Mouse (Mus musculus) neural tube, embryonic 15.5 days (tissue): ENCODE measurements around the gene Mesp2. TPM values are rescaled to one million over a fixed set of nuclear protein-coding genes. Genes with fewer than 3 reads are reported as not detected.

Source experiments
- ATAC-seq: fragments of 200-750 bp; cut with Nextera tagmentation; 2 replicates; pipeline ENCODE4 v1.8.0; 2017; ENCODE audit warnings: mild to moderate bottlenecking, moderate TSS enrichment, moderate library complexity; ENCODE audit not compliant: low FRiP score
- H3K27ac ChIP-seq: fragments of 300-500 bp; sonication (generic); replicated peaks from 2 replicates; pipeline ENCODE4 v1.5.1; 2015; ENCODE audit warnings: mild to moderate bottlenecking, inconsistent platforms
- H3K27me3 ChIP-seq: fragments of 300-500 bp; sonication (generic); replicated peaks from 2 replicates; pipeline ENCODE4 v1.6.1; 2015; ENCODE audit warnings: inconsistent platforms
- H3K36me3 ChIP-seq: fragments of 300-500 bp; sonication (generic); 2 replicates; pipeline ENCODE4 v1.6.1; 2015; ENCODE audit warnings: inconsistent platforms
- H3K4me1 ChIP-seq: fragments of 300-500 bp; sonication (generic); 2 replicates; pipeline ENCODE4 v1.6.1; 2015; ENCODE audit warnings: inconsistent platforms
- H3K4me2 ChIP-seq: fragments of 300-500 bp; sonication (generic); 2 replicates; pipeline ENCODE4 v1.6.1; 2015; ENCODE audit warnings: inconsistent platforms, mild to moderate bottlenecking, moderate library complexity
- H3K4me3 ChIP-seq: fragments of 300-500 bp; sonication (generic); replicated peaks from 2 replicates; pipeline ENCODE4 v1.5.1; 2015; ENCODE audit warnings: mild to moderate bottlenecking, inconsistent platforms
- H3K9ac ChIP-seq: fragments of 300-500 bp; sonication (generic); replicated peaks from 2 replicates; pipeline ENCODE4 v1.6.1; 2015; ENCODE audit warnings: mild to moderate bottlenecking, inconsistent platforms
- H3K9me3 ChIP-seq: fragments of 300-500 bp; sonication (generic); replicated peaks from 2 replicates; pipeline ENCODE4 v1.6.1; 2016; ENCODE audit warnings: inconsistent platforms
- WGBS: fragments of 180-500 bp; shearing (Covaris S2); methylation state at CpG from one replicate; pipeline ENCODE4 v1.1.7; 2015; ENCODE audit warnings: mixed read lengths; 5-methylcytosine and 5-hydroxymethylcytosine counted together
- polyA plus RNA-seq: library from polyadenylated mRNA; unstranded; fragments of >200 nt; fragmentation: Nextera tagmentation; extraction: Ambion mirVana; gene quantifications from 2 replicates; pipeline ENCODE4 v1.2.1, GENCODE M21; 2015

Mesp2 gene
- 1.2 and 1.6 TPM in 2 replicates for polyA plus RNA-seq

GRCm38 (mm10) chr7:79810611-79811506 lies at the start of gene Mesp2:
Gene Mesp2, plus strand, starts transcription at chr7:79810727.
- H3K9me3 ChIP-seq: no peaks in the 10 kb centered on the region
- peak; percentile 69 for ATAC-seq
- peaks cover 9% of the 10 kb centered on the region for H3K4me1 ChIP-seq
- peak within 1 kb of the TSS; percentile 58 for H3K4me2 ChIP-seq
- peak within 1 kb of the TSS; percentile 33 for H3K4me3 ChIP-seq
- H3K27ac ChIP-seq: no peak within 1 kb of the TSS
- peak within 1 kb of the TSS; percentile 55 for H3K9ac ChIP-seq
- 20% methylated on average over 71 of the region's 71 CpGs for WGBS
- H3K27me3 ChIP-seq: peaks cover 13% of the 10 kb centered on the region; the same call in 1 of the 2 replicates
- no peaks in the 10 kb centered on the region for H3K36me3 ChIP-seq

DNA sequence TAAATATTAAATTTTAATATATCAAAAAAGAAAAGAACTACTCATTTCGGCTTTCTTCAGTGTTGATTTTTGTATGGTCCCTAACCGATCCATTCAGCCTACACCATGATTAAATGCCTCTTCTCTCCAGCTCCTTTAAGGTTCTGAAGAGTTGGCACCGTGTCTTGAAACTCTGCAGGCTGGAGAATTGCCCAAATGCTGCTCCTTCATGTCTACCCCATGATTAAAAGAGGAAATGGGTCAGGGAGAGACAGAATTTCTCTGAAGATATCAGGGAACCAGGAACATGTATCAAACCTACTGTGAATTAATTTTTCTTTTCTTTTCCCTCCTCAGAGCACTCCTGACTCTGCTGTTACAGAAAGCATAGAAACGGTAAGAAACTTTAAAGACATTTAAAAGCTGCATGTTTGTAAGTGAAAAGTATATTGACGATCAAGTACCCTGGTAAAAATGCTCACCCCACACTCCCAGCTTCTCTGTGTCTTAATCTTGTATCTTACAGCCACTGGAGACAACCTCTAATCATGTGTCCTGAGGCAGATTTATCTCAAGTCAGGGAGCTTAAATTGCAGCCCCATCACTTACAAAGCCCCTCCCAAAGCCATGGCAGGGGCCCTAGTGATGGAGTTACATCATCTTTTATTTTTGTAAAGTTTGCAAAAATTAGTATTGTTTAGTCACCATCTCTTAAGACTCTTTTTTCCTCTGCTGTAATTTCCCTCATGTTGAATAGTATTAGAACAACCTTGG lies 49.2 kb upstream of the Mesp2 start:
- no peaks in the 10 kb centered on the region for H3K27me3 ChIP-seq
- no peak for ATAC-seq
- no peak overlapping the region for H3K4me2 ChIP-seq
- H3K27ac ChIP-seq: no peak overlapping the region
- no peaks in the 10 kb centered on the region for H3K36me3 ChIP-seq
- WGBS: 85% methylated on average over 5 of the region's 5 CpGs
- H3K9ac ChIP-seq: no peak overlapping the region
- H3K4me3 ChIP-seq: no peak overlapping the region
- H3K9me3 ChIP-seq: no peaks in the 10 kb centered on the region
- H3K4me1 ChIP-seq: no peaks in the 10 kb centered on the region

GRCm38 (mm10) chr7:79762106-79762505 lies 48.4 kb upstream of the Mesp2 start:
- 82% methylated on average over 8 of the region's 8 CpGs for WGBS
- H3K4me3 ChIP-seq: no peak overlapping the region

DNA sequence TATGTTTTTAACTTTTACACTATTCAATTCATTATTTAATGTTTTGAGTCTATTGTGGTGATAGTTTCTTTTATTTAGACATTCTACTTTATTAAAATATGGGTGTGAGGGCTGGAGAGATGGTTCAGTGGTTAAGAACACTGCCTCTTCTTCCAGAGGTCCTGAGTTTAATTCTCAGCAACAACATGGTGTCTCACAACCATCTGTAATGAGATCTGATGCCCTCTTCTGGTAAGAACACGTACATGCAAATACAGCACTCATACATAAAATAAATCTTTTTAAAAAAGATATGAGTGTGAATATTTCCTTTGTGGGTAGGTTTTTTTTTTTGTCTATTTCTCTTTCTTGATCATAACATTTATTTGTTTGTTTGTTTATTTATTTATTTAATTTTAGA lies 44.5 kb upstream of the Mesp2 start:
- Histone ChIP-seq H3K9me3 (no peaks in the 10 kb centered on the region), H3K4me2 (no peak overlapping the region), H3K27me3 (no peaks in the 10 kb centered on the region), H3K4me1 (no peaks in the 10 kb centered on the region), H3K4me3 (no peak overlapping the region), H3K36me3 (no peaks in the 10 kb centered on the region), H3K9ac (no peak overlapping the region), H3K27ac (no peak overlapping the region)
- 47% methylated on average over 1 of the region's 1 CpGs for WGBS
- ATAC-seq: no peak

More at GRCm38 (mm10) chr7:79762106-79762505, 48.4 kb upstream of the Mesp2 start:
- H3K36me3 ChIP-seq: no peaks in the 10 kb centered on the region
- no peaks in the 10 kb centered on the region for H3K27me3 ChIP-seq
- ATAC-seq: no peak
- no peaks in the 10 kb centered on the region for H3K9me3 ChIP-seq
- no peaks in the 10 kb centered on the region for H3K4me1 ChIP-seq
- no peak overlapping the region for H3K9ac ChIP-seq
- no peak overlapping the region for H3K4me2 ChIP-seq
- no peak overlapping the region for H3K27ac ChIP-seq

DNA sequence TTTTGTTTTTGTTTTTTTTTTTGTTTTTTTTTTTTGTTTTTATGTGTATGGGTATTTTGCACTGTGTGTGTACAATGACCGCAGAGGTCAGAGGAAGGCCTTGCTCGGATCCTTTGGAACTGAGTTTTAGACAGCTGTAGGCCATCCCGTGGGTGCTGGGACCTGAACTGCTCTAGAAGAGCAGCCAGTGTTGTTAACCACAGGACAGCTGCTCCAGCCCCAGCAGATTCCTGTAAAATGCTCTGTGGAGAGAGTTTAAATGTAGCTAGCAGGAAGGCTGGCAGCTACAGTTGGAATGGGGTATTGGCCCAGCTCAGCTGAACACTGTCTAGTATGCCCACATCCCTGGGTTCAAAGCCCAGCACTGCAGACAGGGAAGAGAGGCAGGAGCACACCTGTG lies 40.9 kb upstream of the Mesp2 start:
- ATAC-seq: no peak
- no peak overlapping the region for H3K4me2 ChIP-seq
- H3K36me3 ChIP-seq: no peaks in the 10 kb centered on the region
- no peak overlapping the region for H3K9ac ChIP-seq
- 87% methylated on average over 3 of the region's 3 CpGs for WGBS
- no peaks in the 10 kb centered on the region for H3K4me1 ChIP-seq
- no peaks in the 10 kb centered on the region; the same call in 1 of the 2 replicates for H3K27me3 ChIP-seq
- no peak overlapping the region for H3K4me3 ChIP-seq
- H3K9me3 ChIP-seq: no peaks in the 10 kb centered on the region
- no peak overlapping the region for H3K27ac ChIP-seq

DNA sequence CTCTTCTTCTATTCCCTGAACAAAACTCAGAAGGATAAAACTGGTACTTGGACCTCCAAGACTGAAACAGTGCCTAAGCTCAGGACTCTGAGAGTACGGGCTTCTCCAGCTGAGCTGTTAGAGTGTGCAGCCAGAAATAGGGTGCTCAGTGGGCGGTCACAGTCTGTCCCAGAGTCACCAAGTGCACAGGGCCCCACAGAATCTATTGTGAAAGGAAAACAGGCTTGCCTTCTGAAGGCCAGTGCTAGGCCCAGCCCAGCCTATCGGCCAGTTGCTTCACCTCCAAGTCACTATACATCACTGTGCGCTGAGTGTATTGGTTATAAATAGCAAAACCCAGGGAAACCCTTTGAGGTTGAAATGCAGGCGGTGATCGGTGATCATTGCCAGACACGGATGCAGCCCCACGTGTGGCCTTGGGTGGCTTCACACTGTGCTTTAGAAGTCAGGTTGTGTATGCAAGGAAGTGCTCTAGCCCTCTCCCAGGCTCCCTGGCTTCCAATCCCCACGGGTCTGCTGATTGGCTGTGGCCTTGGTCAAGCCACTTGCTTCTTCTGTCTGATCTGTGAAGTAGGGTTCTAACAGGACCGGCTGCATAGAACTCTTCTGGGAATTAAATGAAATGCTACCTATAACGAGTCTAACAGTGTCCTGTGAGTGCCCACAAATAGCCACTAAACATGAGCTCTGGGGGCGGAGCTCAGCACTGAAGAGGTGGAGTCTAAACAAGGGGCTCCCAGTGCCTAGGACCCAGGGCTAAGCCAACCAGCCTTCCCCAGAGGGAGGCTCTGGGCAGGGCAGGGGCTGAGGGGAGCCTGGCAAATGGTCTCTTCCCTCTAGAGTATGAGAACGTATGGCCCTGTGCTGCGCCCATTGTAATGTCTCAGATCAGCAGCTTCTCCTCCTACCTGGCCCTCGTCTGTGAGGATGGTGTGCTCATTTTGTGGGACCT lies 38.7 kb upstream of the Mesp2 start:
- Histone ChIP-seq H3K4me2 (no peak overlapping the region), H3K4me1 (no peaks in the 10 kb centered on the region), H3K27ac (no peak overlapping the region), H3K9ac (no peak overlapping the region), H3K36me3 (no peaks in the 10 kb centered on the region), H3K9me3 (no peaks in the 10 kb centered on the region), H3K4me3 (no peak overlapping the region), H3K27me3 (no peaks in the 10 kb centered on the region; the same call in 1 of the 2 replicates)
- 46% methylated on average over 15 of the region's 15 CpGs for WGBS
- no peak for ATAC-seq

- no peaks in the 10 kb centered on the region for H3K36me3 ChIP-seq
- 34% methylated on average over 16 of the region's 16 CpGs for WGBS
- no peak overlapping the region for H3K9ac ChIP-seq
- peak overlapping the region; percentile 19; the same call in 1 of the 2 replicates for H3K4me3 ChIP-seq
- no peaks in the 10 kb centered on the region for H3K9me3 ChIP-seq
- H3K27ac ChIP-seq: no peak overlapping the region
- peak; percentile 69; the same call in 1 of the 2 replicates for ATAC-seq
- no peaks in the 10 kb centered on the region for H3K27me3 ChIP-seq
- H3K4me1 ChIP-seq: peaks cover 4% of the 10 kb centered on the region
- H3K4me2 ChIP-seq: peak overlapping the region; percentile 49
Observed at GRCm38 (mm10) chr7:79780647-79781626, 29.6 kb upstream of the Mesp2 start.

- no peak for ATAC-seq
- Histone ChIP-seq H3K4me3 (no peak overlapping the region), H3K27me3 (no peaks in the 10 kb centered on the region), H3K9ac (no peak overlapping the region), H3K4me1 (peaks cover 4% of the 10 kb centered on the region), H3K27ac (no peak overlapping the region), H3K4me2 (no peak overlapping the region), H3K9me3 (no peaks in the 10 kb centered on the region), H3K36me3 (no peaks in the 10 kb centered on the region)
- 78% methylated on average over 11 of the region's 11 CpGs for WGBS
Observed at GRCm38 (mm10) chr7:79781826-79782515, 28.6 kb upstream of the Mesp2 start.

GRCm38 (mm10) chr7:79782516-79782855 lies 28.0 kb upstream of the Mesp2 start:
- Histone ChIP-seq H3K4me2 (no peak overlapping the region), H3K9me3 (no peaks in the 10 kb centered on the region), H3K27ac (no peak overlapping the region), H3K4me3 (no peak overlapping the region), H3K36me3 (no peaks in the 10 kb centered on the region), H3K27me3 (0 out of 2 replicates have a peak, but pooled peaks cover 1% of the 10 kb centered on the region), H3K9ac (no peak overlapping the region), H3K4me1 (peaks cover 4% of the 10 kb centered on the region)
- whole genome bisulfite sequencing: 73% methylated on average over 2 of the region's 2 CpGs
- no peak for ATAC-seq

DNA sequence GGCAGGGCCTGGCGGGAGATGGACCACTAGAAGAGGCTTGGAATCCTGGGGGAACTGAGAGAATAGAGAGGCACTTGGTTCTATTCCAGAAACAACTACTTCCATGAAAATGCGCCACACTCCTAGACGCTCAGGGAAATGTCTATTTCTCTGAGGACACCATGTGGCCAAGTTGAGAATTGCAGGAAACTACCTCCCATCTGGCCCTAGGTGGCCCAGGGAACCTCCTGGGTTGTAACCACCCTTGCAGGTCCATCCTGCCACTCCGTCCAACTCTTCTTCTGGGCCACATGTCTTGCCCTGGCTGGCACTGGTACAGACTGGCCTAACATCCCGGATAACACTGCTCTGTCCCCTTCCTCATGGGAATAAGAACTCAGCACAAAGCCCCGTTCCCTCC lies 24.2 kb upstream of the Mesp2 start:
- Histone ChIP-seq H3K27me3 (peaks cover 22% of the 10 kb centered on the region), H3K9me3 (no peaks in the 10 kb centered on the region), H3K4me1 (no peaks in the 10 kb centered on the region), H3K36me3 (no peaks in the 10 kb centered on the region), H3K4me3 (no peak overlapping the region), H3K27ac (no peak overlapping the region), H3K9ac (no peak overlapping the region), H3K4me2 (no peak overlapping the region)
- ATAC-seq: peak; percentile 38; the same call in 1 of the 2 replicates
- WGBS: 20% methylated on average over 6 of the region's 6 CpGs
